Mouse (Mus musculus) adrenal gland, postnatal 25 days (tissue): ENCODE measurements around the gene Olfr55. TPM values are rescaled to one million over a fixed set of nuclear protein-coding genes. Genes with fewer than 3 reads are reported as not detected.
"Not testable (repeated sequence)": the region's sequence is repeated elsewhere in the genome, so short reads cannot be mapped to it uniquely, and the experiment has no call there.

Source experiments
- DNase-seq: peaks from one replicate; pipeline ENCODE4 v3.0.0; 2021; ENCODE audit warnings: mixed read lengths
- long read RNA-seq: library from polyadenylated mRNA; stranded (forward); transcript quantifications from one replicate; pipeline ENCODE4 v2.0.0, GENCODE M21; 2021
- total RNA-seq: library from RNA; stranded (reverse); gene quantifications from 2 replicates; pipeline ENCODE4 v1.2.3, GENCODE M21; 2021

Gene Olfr55
- not detected in 2 replicates for total RNA-seq
- long read RNA-seq: 0 reads

GRCm38 (mm10) chr17:33168147-33168546 is at the start of gene Olfr55:
Gene Olfr55, plus strand, starts transcription at chr17:33168447.
- DNase-seq: not testable (repeated sequence)

GRCm38 (mm10) chr17:33124546-33124945 is 43.7 kb upstream of the Olfr55 start:
- no peak for DNase-seq

GRCm38 (mm10) chr17:33126257-33126656 is 42.0 kb upstream of the Olfr55 start:
- peak; percentile 9 for DNase-seq

- DNase-seq: no peak
Observed at GRCm38 (mm10) chr17:33139261-33139820, 28.9 kb upstream of the Olfr55 start, which contains the start of gene Morc2b. Gene Morc2b, minus strand, starts transcription at chr17:33139683.

GRCm38 (mm10) chr17:33191002-33191401 is 22.8 kb downstream of the Olfr55 start, which contains the start of gene Olfr239:
Gene Olfr239, plus strand, starts transcription at chr17:33191302.
- not testable (repeated sequence) for DNase-seq

GRCm38 (mm10) chr17:33221590-33221989 is 53.3 kb downstream of the Olfr55 start, which contains the start of gene Olfr1564:
Gene Olfr1564, minus strand, starts transcription at chr17:33221690.
- DNase-seq: no peak

Other genes with a start within 250 kb of the Olfr55 start
- gene Cyp4f13, start 221.0 kb upstream of the Olfr55 start, total RNA-seq: 83.8 and 111 TPM in 2 replicates
- gene Zfp472, start 202.6 kb upstream of the Olfr55 start, total RNA-seq: 4.1 and 7.2 TPM in 2 replicates
- 10.6 and 10.8 TPM in 2 replicates for gene Zfp952, start 175.3 kb upstream of the Olfr55 start, total RNA-seq
- gene Zfp763, start 135.0 kb upstream of the Olfr55 start, total RNA-seq: 6.0 and 11.8 TPM in 2 replicates
- gene 4921501E09Rik, start 100.4 kb upstream of the Olfr55 start, total RNA-seq: not detected in 2 replicates
- gene Zfp563, start 79.1 kb upstream of the Olfr55 start, total RNA-seq: 12.0 and 12.6 TPM in 2 replicates
- gene Morc2b, start 28.8 kb upstream of the Olfr55 start, total RNA-seq: not detected in 2 replicates
- not detected in 2 replicates for gene Olfr239, start 22.9 kb downstream of the Olfr55 start, total RNA-seq
- gene Olfr1564, start 53.2 kb downstream of the Olfr55 start, total RNA-seq: 0.18 TPM in 1 of 2 replicates, not detected in the other
- gene Zfp955a, start 86.7 kb downstream of the Olfr55 start, total RNA-seq: 12.0 and 12.1 TPM in 2 replicates
- not detected in 2 replicates for gene Olfr63, start 96.2 kb downstream of the Olfr55 start, total RNA-seq
- 16.9 and 17.9 TPM in 2 replicates for gene Zfp955b, start 121.1 kb downstream of the Olfr55 start, total RNA-seq
- gene Zfp81, start 190.4 kb downstream of the Olfr55 start, total RNA-seq: 8.2 and 11.7 TPM in 2 replicates
- gene Zfp101, start 226.2 kb downstream of the Olfr55 start, total RNA-seq: 9.0 and 9.4 TPM in 2 replicates